Mouse (Mus musculus) megakaryocyte, embryonic 14.5 days (primary cell): Measurements from ENCODE around the gene Ttc25.

Source experiments
- FLI1 ChIP-seq: IDR thresholded peaks from 2 replicates; pipeline ENCODE4 v1.6.1; 2012; ENCODE audit warnings: low read length, inconsistent platforms, mixed read lengths
- GATA1 ChIP-seq: IDR thresholded peaks from 3 replicates; pipeline ENCODE4 v1.6.1; 2012; ENCODE audit warnings: mixed read lengths, low read length, inconsistent platforms, borderline replicate concordance

DNA sequence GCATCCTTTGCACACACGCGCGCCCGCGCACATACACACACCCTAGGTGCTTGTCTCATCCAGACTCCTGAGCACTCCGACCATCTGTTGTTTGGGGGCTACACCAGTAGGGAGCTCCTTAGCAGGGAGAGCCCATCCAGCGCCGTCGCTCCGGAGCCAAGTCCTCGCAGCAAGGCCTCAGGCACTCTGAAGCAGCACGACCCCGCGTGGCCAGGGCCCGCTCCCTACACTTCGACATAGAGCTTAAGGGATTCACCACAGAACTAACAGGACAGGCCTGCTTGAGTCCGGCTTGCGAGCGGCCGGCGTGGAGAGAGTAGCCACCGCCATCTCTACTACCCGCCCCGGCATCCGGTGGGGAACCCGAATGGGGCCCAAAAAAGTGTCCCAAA is 18.3 kb upstream of the Ttc25 start:
- TF ChIP-seq FLI1 (no peak), GATA1 (no peak)
